Mouse (Mus musculus) C2C12 (cell line): ENCODE data around the gene Arhgef3. TPM values are rescaled to one million over a fixed set of nuclear protein-coding genes. Genes with fewer than 3 reads are reported as not detected.

Experiments
- H3K27me3 ChIP-seq: one replicate; pipeline ENCODE4 v1.6.1; 2011; ENCODE audit not compliant: control insufficient read depth, insufficient read depth, insufficient read length
- H3K36me3 ChIP-seq: one replicate; pipeline ENCODE4 v1.6.1; 2011; ENCODE audit not compliant: control insufficient read depth, insufficient read depth
- H3K4me3 ChIP-seq: one replicate; pipeline ENCODE4 v1.5.1; 2011; ENCODE audit warnings: mild to moderate bottlenecking, control low read depth; ENCODE audit not compliant: poor library complexity, insufficient read depth, severe bottlenecking
- H3K79me2 ChIP-seq: one replicate; pipeline ENCODE4 v1.6.1; 2011; ENCODE audit not compliant: control insufficient read depth, insufficient read depth
- H3K79me3 ChIP-seq: one replicate; pipeline ENCODE4 v1.6.1; 2011; ENCODE audit warnings: low read depth, control low read depth
- H3ac ChIP-seq: one replicate; pipeline ENCODE3; 2011; ENCODE audit warnings: low read depth; ENCODE audit not compliant: control insufficient read depth, insufficient read length
- CEBPB ChIP-seq: IDR thresholded peaks from one replicate; pipeline ENCODE4 v1.6.1; 2011; ENCODE audit warnings: low read depth, mild to moderate bottlenecking, control low read depth, moderate library complexity
- CTCF ChIP-seq: IDR thresholded peaks from one replicate; pipeline ENCODE4 v1.5.1; 2011; ENCODE audit not compliant: control insufficient read depth, insufficient read depth, insufficient read length
- FOSL1 ChIP-seq: IDR thresholded peaks from one replicate; pipeline ENCODE4 v1.8.0; 2011; ENCODE audit warnings: mild to moderate bottlenecking, low read length; ENCODE audit not compliant: poor library complexity, insufficient read depth, severe bottlenecking
- MAX ChIP-seq: IDR thresholded peaks from one replicate; pipeline ENCODE4 v1.6.1; 2011; ENCODE audit warnings: mild to moderate bottlenecking, control low read depth
- MYOD1 ChIP-seq: IDR thresholded peaks from one replicate; pipeline ENCODE4 v1.6.1; 2011; ENCODE audit warnings: low read depth; ENCODE audit not compliant: control insufficient read depth, insufficient read length
- MYOG ChIP-seq: IDR thresholded peaks from one replicate; pipeline ENCODE4 v1.6.1; 2011; ENCODE audit not compliant: control insufficient read depth, insufficient read length; ENCODE audit errors: extremely low read depth
- USF1 ChIP-seq: IDR thresholded peaks from one replicate; pipeline ENCODE4 v1.6.1; 2011; ENCODE audit warnings: low read depth, mild to moderate bottlenecking, control low read depth, moderate library complexity
- polyA plus RNA-seq: library from polyadenylated mRNA; unstranded; fragments of >200 nt; fragmentation: generic; extraction: Trizol; gene quantifications from one replicate; pipeline ENCODE4 v1.2.1, GENCODE M21; 2012; ENCODE audit warnings: missing spikeins

Gene Arhgef3
- polyA plus RNA-seq, 1 experiment, result 1.1 TPM

DNA sequence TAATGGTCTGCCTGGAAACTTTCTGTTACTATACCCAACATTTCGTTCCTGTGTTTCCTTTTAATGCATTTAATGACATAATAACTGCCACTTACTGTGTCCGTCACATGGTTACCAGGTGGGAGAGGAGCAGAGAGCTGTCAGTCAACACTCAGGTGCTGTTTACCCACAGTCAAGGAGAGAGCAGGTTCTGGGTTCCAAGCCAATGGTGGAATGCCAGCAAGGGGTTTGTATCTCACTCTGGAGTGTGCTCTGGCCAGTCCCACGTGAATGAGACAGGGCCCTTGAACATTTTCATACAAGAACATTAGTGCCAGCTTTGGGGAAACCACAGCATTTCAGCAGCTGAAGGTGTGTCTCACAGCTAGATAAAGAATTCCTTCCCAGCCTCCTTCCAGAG is 162.6 kb downstream of the Arhgef3 start:
- Histone ChIP-seq H3K4me3 (no peak overlapping the region), H3K27me3 (no peaks in the 10 kb centered on the region), H3ac (no peak overlapping the region), H3K79me2 (no peaks in the 10 kb centered on the region), H3K79me3 (no peaks in the 10 kb centered on the region), H3K36me3 (no peaks in the 10 kb centered on the region)
- TF ChIP-seq CTCF (no peak), MAX (no peak)

DNA sequence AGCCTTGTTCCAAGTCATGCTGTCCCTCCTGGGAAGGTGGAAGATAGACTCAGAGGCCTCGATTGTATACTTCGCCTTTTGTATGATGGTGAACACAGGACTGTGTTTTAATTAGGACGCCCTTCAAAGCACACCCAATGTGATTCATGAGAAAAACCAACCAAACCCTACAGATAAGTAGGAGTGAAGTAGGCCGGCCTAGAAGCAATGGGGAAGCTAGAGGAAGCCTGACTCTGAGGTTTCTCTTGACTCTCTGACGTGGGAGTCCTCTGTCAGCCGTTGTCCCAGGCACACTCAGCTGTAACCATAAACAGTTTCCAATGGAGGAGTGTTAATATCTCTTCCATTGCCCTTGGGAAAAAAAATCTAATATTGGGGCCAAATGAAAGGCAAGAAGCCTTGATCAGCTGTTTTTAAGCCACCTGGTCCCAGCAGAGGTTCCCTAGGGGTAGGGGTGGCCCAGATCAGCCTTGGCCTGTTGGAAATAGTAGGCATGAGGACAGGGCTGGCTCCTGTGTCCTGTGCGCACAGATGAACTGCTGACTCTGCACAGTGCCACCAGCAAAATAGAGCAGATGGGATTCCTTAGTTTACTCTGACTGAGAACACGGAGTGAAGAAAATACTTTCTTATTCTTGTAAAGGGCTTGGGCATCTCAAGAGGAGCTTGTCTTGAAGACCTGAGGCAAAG is 165.6 kb downstream of the Arhgef3 start:
- TF ChIP-seq MYOG, result no peak
- TF ChIP-seq USF1, result no peak
- TF ChIP-seq CTCF, result no peak
- TF ChIP-seq MYOD1, result no peak
- TF ChIP-seq FOSL1, result no peak
- no peak for TF ChIP-seq CEBPB
- TF ChIP-seq MAX, result no peak
- Histone ChIP-seq H3K27me3 (no peaks in the 10 kb centered on the region), H3K79me3 (no peaks in the 10 kb centered on the region)

DNA sequence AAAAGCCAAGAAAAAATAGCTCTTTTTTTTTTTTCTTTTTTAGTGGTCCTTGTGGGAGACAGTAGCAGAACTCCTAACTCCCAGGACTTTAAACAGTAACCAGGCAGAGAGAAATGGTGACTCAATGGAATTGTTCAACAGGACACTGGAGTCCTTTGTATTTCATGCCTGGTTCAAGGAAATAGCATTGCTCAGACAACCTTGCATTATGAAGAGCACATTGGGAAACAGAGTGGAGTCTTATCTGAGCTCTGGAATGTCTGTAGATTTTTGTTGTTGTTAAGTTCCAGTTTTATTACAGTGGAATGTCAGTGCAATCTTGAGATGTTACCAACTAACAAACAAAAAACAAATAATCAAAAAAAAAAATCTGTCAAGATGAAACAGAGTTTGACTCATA is 169.3 kb downstream of the Arhgef3 start:
- Histone ChIP-seq H3K36me3 (no peaks in the 10 kb centered on the region), H3K27me3 (no peaks in the 10 kb centered on the region), H3K79me3 (no peaks in the 10 kb centered on the region), H3ac (no peak overlapping the region), H3K79me2 (no peaks in the 10 kb centered on the region), H3K4me3 (no peak overlapping the region)
- TF ChIP-seq MYOD1, result no peak
- no peak for TF ChIP-seq MYOG
- TF ChIP-seq FOSL1, result no peak
- no peak for TF ChIP-seq CTCF
- no peak for TF ChIP-seq MAX
- no peak for TF ChIP-seq USF1
- no peak for TF ChIP-seq CEBPB

More for the DNA sequence above, 165.6 kb downstream of the Arhgef3 start:
- Histone ChIP-seq H3K79me2 (no peaks in the 10 kb centered on the region), H3K36me3 (no peaks in the 10 kb centered on the region), H3K4me3 (no peak overlapping the region), H3ac (no peak overlapping the region)

DNA sequence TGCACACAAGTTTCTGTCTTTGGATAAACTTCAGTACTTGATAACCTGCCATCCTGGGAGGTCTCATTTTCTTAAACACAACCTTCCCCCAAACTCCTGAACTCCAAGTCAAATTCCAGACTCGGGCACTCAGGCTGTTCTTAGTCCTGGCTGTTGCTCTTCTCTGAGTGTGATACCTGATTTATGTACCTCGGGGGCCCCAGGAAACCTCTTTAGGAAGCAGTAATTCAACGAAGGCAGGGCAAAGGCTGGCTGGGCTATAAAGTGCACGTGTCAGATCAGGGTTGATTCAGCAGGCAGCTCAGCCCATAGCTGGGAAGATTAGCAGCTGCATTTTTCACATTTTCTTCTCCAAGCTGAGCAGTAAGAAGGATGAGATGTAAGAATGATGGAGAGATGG is 171.5 kb downstream of the Arhgef3 start:
- TF ChIP-seq CTCF, result no peak
- TF ChIP-seq MYOD1, result no peak
- no peak for TF ChIP-seq FOSL1
- TF ChIP-seq MAX, result no peak
- TF ChIP-seq CEBPB, result no peak
- TF ChIP-seq USF1, result no peak
- no peak for TF ChIP-seq MYOG
- Histone ChIP-seq H3K27me3 (no peaks in the 10 kb centered on the region), H3ac (no peak overlapping the region), H3K36me3 (no peaks in the 10 kb centered on the region), H3K4me3 (no peak overlapping the region), H3K79me3 (no peaks in the 10 kb centered on the region), H3K79me2 (no peaks in the 10 kb centered on the region)

DNA sequence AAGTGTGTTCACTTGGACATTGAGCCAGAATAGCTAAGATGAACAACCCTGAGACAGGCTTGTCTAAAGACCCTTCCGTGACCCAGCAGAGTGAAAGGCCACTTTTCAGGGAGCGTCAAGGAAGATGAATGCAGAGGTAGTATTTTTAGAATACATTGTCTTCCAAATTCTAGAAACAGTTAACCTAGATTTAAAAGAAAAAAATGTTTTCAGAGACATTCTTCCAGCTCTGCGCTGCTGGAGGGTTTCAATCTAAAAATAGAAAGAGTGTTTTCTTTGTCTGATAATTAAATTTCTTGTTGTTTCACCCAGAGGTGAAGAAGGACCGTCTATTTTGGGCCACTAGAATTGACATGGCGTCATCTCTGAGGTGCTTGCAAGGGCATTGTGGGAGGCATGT is 174.4 kb downstream of the Arhgef3 start:
- H3K79me3 ChIP-seq, result no peaks in the 10 kb centered on the region
- no peaks in the 10 kb centered on the region for H3K27me3 ChIP-seq
- H3K36me3 ChIP-seq, result no peaks in the 10 kb centered on the region
- no peak overlapping the region for H3K4me3 ChIP-seq
- no peak overlapping the region for H3ac ChIP-seq
- no peaks in the 10 kb centered on the region for H3K79me2 ChIP-seq
- TF ChIP-seq MAX, result no peak
- TF ChIP-seq FOSL1, result no peak
- no peak for TF ChIP-seq MYOG
- no peak for TF ChIP-seq CEBPB
- no peak for TF ChIP-seq MYOD1
- no peak for TF ChIP-seq USF1
- no peak for TF ChIP-seq CTCF

DNA sequence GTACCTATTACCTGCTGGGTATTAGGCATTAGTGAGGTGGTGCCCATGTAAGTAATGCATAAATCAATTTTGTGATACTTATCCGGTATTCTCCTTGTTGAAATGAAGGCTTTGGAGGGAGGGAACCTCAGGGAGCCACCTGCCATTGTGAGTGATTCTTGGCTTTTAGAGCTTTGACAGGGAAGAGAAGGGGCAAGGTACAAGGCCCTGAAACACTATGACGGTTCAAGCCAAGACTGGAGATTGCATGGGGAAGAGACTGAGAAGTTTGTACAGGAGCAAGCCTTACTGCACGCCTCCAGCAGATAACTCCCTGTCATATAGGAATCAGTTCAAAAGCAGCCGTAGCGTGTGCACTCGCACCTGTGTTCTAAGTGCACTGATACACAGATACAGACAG is 177.4 kb downstream of the Arhgef3 start:
- Histone ChIP-seq H3K36me3 (no peaks in the 10 kb centered on the region), H3ac (no peak overlapping the region), H3K4me3 (no peak overlapping the region), H3K27me3 (no peaks in the 10 kb centered on the region), H3K79me3 (no peaks in the 10 kb centered on the region), H3K79me2 (no peaks in the 10 kb centered on the region)
- no peak for TF ChIP-seq MAX
- TF ChIP-seq MYOG, result no peak
- no peak for TF ChIP-seq MYOD1
- no peak for TF ChIP-seq USF1
- TF ChIP-seq CEBPB, result no peak
